Mouse (Mus musculus): ENCODE data around the gene Dlgap4.

DNA sequence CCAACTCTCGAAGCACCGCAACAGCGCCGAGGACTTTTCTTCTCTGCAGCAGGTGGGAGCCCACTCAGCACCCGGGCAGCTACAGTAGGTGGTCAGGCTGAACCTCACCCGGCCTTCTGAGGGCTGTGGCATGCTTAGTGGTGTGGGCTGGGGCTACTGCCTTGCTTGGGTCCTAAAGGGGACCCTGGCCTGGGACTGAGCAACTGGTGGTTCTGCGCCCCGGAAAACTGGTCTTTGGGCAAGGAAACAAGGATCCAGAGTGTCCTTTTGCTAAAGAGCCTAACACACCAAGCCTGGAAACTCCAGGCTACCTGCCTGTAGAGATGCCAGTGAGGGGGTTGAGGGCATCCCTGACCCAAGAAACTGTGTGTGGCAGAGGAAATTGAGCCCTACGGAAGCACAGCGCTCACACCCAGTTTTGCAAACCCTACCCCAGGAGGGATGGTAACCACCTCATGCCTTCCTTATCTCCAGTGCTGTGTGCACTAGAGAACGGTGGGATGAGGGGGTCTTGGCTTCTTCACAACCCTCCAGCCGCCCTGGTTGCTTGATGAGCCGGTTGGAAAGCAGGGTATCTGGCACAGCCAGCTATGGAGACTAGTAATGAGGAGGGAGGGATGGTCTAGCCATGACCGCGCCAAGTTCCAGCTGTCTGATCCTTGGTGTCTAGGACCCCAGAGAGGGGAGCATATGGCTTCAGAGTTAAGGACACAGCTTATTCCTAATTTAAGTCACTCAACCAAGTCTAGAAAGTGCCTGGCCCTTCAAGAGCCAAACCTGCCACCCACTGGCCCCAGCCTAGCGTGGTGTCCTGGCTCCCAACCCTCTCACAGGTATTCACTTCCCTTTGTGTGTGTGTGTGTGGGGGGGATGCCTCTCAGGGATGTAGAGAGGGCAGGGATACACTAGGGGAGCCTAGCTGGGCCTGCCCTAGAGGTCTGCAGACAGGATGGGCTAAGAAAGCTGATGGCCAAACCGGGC, 162.2 kb downstream of the Dlgap4 start:
- TF ChIP-seq USF1 (IDR thresholded peaks at IDR 0.05; ENCODE audit: low read depth, low read length) (no peak), TBP (IDR thresholded peaks at IDR 0.05; ENCODE audit: low read depth, low read length) (no peak), RAD21 (IDR thresholded peaks at IDR 0.05; ENCODE audit: low read depth, low read length) (no peak), ZC3H11A (IDR thresholded peaks at IDR 0.05; ENCODE audit: low read depth, low read length) (no peak)
